Mouse (Mus musculus) cortical plate, adult 2 months (tissue): ENCODE data around the gene Oas1g.

Experiments used
- CTCF ChIP-seq: fragments of 200-500 bp; IDR thresholded peaks from 2 replicates; pipeline ENCODE4 v1.5.1; 2011; ENCODE audit warnings: mild to moderate bottlenecking, control low read depth, low read length; ENCODE audit not compliant: insufficient read depth; ENCODE audit errors: extremely low read depth
- POLR2A ChIP-seq: fragments of 200-500 bp; IDR thresholded peaks from 2 replicates; pipeline ENCODE4 v1.6.1; 2011; ENCODE audit warnings: mild to moderate bottlenecking, low read length, control low read depth; ENCODE audit not compliant: insufficient read depth; ENCODE audit errors: extremely low read depth

DNA sequence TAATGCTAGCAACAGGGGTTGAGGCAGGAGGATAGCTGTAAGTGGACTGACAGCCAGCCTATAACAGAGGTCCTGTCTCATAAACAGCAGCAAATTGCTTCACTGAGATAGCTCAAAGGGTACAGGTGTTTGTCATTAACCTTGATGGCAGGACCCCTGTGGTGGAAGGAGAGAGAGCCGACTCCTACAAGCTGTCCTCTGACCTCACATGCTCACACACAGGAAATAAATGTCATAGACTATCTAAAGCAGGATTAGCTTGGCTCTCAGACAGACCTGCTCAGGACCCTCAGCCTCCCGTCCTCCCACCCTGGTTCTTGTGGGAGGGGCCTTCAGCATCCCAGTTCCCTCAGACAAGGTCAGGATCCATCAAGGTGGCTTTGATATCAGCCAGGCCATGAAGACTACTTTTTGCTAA lies 4.8 kb upstream of the Oas1g start:
- TF ChIP-seq CTCF (no peak), POLR2A (no peak)
